Mouse (Mus musculus): Measurements from ENCODE around the gene Sec24a. TPM values are rescaled to one million over a fixed set of nuclear protein-coding genes. Genes with fewer than 3 reads are reported as not detected.

Sec24a gene
- total RNA-seq, 1 experiment: 10.9 TPM

GRCm38 (mm10) chr11:51681324-51681975 is 82.0 kb downstream of the Sec24a start:
- H3K27ac ChIP-seq (ENCODE audit: insufficient read depth, low read depth, low read length, poor library complexity, severe bottlenecking): no peak overlapping the region

GRCm38 (mm10) chr11:51679466-51679865 is 84.0 kb downstream of the Sec24a start:
- in situ Hi-C loops (cut with MboI; ENCODE audit: low sequenced_read_pairs in 2 of 2, unreplicated experiment in 2 of 2): no loop called here
- no peak for DNase-seq (ENCODE audit: low read depth, low spot score)
- H3K4me3 ChIP-seq (ENCODE audit: insufficient read depth in 1 of 2, low read depth in 1 of 2, low read length in 2 of 2, poor library complexity in 1 of 2, severe bottlenecking in 1 of 2): no peak overlapping the region
- 0 out of 4 replicates have a peak, but pooled peaks cover 0 to 4% of the 10 kb centered on the region in 2 experiments for H3K4me1 ChIP-seq (ENCODE audit: control insufficient read depth in 2 of 2, insufficient read depth in 2 of 2, low read length in 2 of 2, poor library complexity in 1 of 2)
- H3K9me3 ChIP-seq (ENCODE audit: control insufficient read depth, insufficient read depth, low read depth, low read length): no peaks in the 10 kb centered on the region
- no peaks in the 10 kb centered on the region for H3K36me3 ChIP-seq (ENCODE audit: control insufficient read depth, insufficient read depth, low read length, poor library complexity, severe bottlenecking)
- no peak overlapping the region for H3K9ac ChIP-seq (ENCODE audit: insufficient read depth, low read depth, low read length, poor library complexity, severe bottlenecking)
- TF ChIP-seq MAFK (IDR thresholded peaks at IDR 0.05; ENCODE audit: insufficient read depth, low read depth, low read length) (no peak), ZC3H11A (IDR thresholded peaks at IDR 0.05; ENCODE audit: borderline replicate concordance, low read depth, low read length) (no peak), ZNF384 (IDR thresholded peaks at IDR 0.05; ENCODE audit: low read depth, low read length) (no peak)
- no peak overlapping the region for H3K27ac ChIP-seq (ENCODE audit: insufficient read depth, low read depth, low read length, poor library complexity, severe bottlenecking)

More at GRCm38 (mm10) chr11:51681324-51681975, 82.0 kb downstream of the Sec24a start:
- Histone ChIP-seq H3K4me1 (ENCODE audit: control insufficient read depth in 2 of 2, insufficient read depth in 2 of 2, low read length in 2 of 2, poor library complexity in 1 of 2) (0 out of 4 replicates have a peak, but pooled peaks cover 0 to 4% of the 10 kb centered on the region in 2 experiments), H3K4me3 (ENCODE audit: insufficient read depth in 1 of 2, low read depth in 1 of 2, low read length in 2 of 2, poor library complexity in 1 of 2, severe bottlenecking in 1 of 2) (no peak overlapping the region), H3K36me3 (ENCODE audit: control insufficient read depth, insufficient read depth, low read length, poor library complexity, severe bottlenecking) (peaks cover 7% of the 10 kb centered on the region), H3K9me3 (ENCODE audit: control insufficient read depth, insufficient read depth, low read depth, low read length) (no peaks in the 10 kb centered on the region), H3K9ac (ENCODE audit: insufficient read depth, low read depth, low read length, poor library complexity, severe bottlenecking) (no peak overlapping the region)
- TF ChIP-seq HCFC1 (IDR thresholded peaks at IDR 0.05; ENCODE audit: borderline replicate concordance, insufficient read depth, low read length): no peak
- TF ChIP-seq ZC3H11A (IDR thresholded peaks at IDR 0.05; ENCODE audit: borderline replicate concordance, low read depth, low read length): peak; percentile 86
- in situ Hi-C loops (cut with MboI; ENCODE audit: low sequenced_read_pairs in 2 of 2, unreplicated experiment in 2 of 2): loop anchor here (5.0 to 10.0 kb wide), 2 partner anchors 64 to 67 kb away; partner anchors contain the start of gene Nhp2 (in 2 of the 2)
- DNase-seq (ENCODE audit: low read depth, low spot score): peak; percentile 88

- in situ Hi-C loops (cut with MboI; ENCODE audit: low sequenced_read_pairs in 2 of 2, unreplicated experiment in 2 of 2): no loop called here
- H3K27ac ChIP-seq (ENCODE audit: insufficient read depth, low read depth, low read length, poor library complexity, severe bottlenecking): no peak overlapping the region
These were observed 85.6 kb downstream of the Sec24a start for GRCm38 (mm10) chr11:51677737-51678418.

GRCm38 (mm10) chr11:51675386-51675785 is 88.0 kb downstream of the Sec24a start:
- TF ChIP-seq ZC3H11A (IDR thresholded peaks at IDR 0.05; ENCODE audit: borderline replicate concordance, low read depth, low read length): no peak
- TF ChIP-seq CHD2 (IDR thresholded peaks at IDR 0.05; ENCODE audit: low read depth, low read length): no peak
- no peak for TF ChIP-seq MAFK (IDR thresholded peaks at IDR 0.05; ENCODE audit: insufficient read depth, low read depth, low read length)
- no peak for TF ChIP-seq HCFC1 (IDR thresholded peaks at IDR 0.05; ENCODE audit: borderline replicate concordance, insufficient read depth, low read length)
- TF ChIP-seq ZNF384 (IDR thresholded peaks at IDR 0.05; ENCODE audit: low read depth, low read length): no peak
- Histone ChIP-seq H3K4me1 (ENCODE audit: control insufficient read depth in 2 of 2, insufficient read depth in 2 of 2, low read length in 2 of 2, poor library complexity in 1 of 2) (peaks cover 6 to 13% of the 10 kb centered on the region in 2 experiments; a peak in 3 of 4 replicates), H3K4me3 (ENCODE audit: insufficient read depth in 1 of 2, low read depth in 1 of 2, low read length in 2 of 2, poor library complexity in 1 of 2, severe bottlenecking in 1 of 2) (no peak overlapping the region), H3K36me3 (ENCODE audit: control insufficient read depth, insufficient read depth, low read length, poor library complexity, severe bottlenecking) (no peaks in the 10 kb centered on the region), H3K9me3 (ENCODE audit: control insufficient read depth, insufficient read depth, low read depth, low read length) (peaks cover 4% of the 10 kb centered on the region; the same call in 1 of the 2 replicates), H3K27ac (ENCODE audit: insufficient read depth, low read depth, low read length, poor library complexity, severe bottlenecking) (no peak overlapping the region), H3K9ac (ENCODE audit: insufficient read depth, low read depth, low read length, poor library complexity, severe bottlenecking) (no peak overlapping the region)
- no peak for DNase-seq (ENCODE audit: low read depth, low spot score)
- in situ Hi-C loops (cut with MboI; ENCODE audit: low sequenced_read_pairs in 2 of 2, unreplicated experiment in 2 of 2): no loop called here

More at GRCm38 (mm10) chr11:51677737-51678418, 85.6 kb downstream of the Sec24a start:
- DNase-seq (ENCODE audit: low read depth, low spot score): no peak
- Histone ChIP-seq H3K9ac (ENCODE audit: insufficient read depth, low read depth, low read length, poor library complexity, severe bottlenecking) (no peak overlapping the region), H3K4me1 (ENCODE audit: control insufficient read depth in 2 of 2, insufficient read depth in 2 of 2, low read length in 2 of 2, poor library complexity in 1 of 2) (peaks cover 6 to 12% of the 10 kb centered on the region in 2 experiments; a peak in 3 of 4 replicates), H3K36me3 (ENCODE audit: control insufficient read depth, insufficient read depth, low read length, poor library complexity, severe bottlenecking) (no peaks in the 10 kb centered on the region), H3K4me3 (ENCODE audit: insufficient read depth in 1 of 2, low read depth in 1 of 2, low read length in 2 of 2, poor library complexity in 1 of 2, severe bottlenecking in 1 of 2) (no peak overlapping the region), H3K9me3 (ENCODE audit: control insufficient read depth, insufficient read depth, low read depth, low read length) (no peaks in the 10 kb centered on the region)
- TF ChIP-seq ZNF384 (IDR thresholded peaks at IDR 0.05; ENCODE audit: low read depth, low read length): no peak
- TF ChIP-seq MAFK (IDR thresholded peaks at IDR 0.05; ENCODE audit: insufficient read depth, low read depth, low read length): no peak
- no peak for TF ChIP-seq HCFC1 (IDR thresholded peaks at IDR 0.05; ENCODE audit: borderline replicate concordance, insufficient read depth, low read length)
- TF ChIP-seq CHD2 (IDR thresholded peaks at IDR 0.05; ENCODE audit: low read depth, low read length): no peak
- no peak for TF ChIP-seq ZC3H11A (IDR thresholded peaks at IDR 0.05; ENCODE audit: borderline replicate concordance, low read depth, low read length)
